Mouse (Mus musculus): ENCODE measurements around the gene Ank.

Gene Ank

GRCm38 (mm10) chr15:27497300-27497997, 31.0 kb downstream of the Ank start:
- no peak for DNase-seq (ENCODE audit: low spot score)

GRCm38 (mm10) chr15:27498078-27498477, 31.6 kb downstream of the Ank start:
- no peak for DNase-seq (ENCODE audit: low spot score)

- DNase-seq (ENCODE audit: low spot score): no peak
These were observed 33.9 kb downstream of the Ank start for GRCm38 (mm10) chr15:27500390-27500789.

- no peak for DNase-seq (ENCODE audit: low spot score)
These were observed 35.9 kb downstream of the Ank start for GRCm38 (mm10) chr15:27502338-27502737.

GRCm38 (mm10) chr15:27503221-27503620, 36.7 kb downstream of the Ank start:
- DNase-seq (ENCODE audit: low spot score): no peak

GRCm38 (mm10) chr15:27503801-27504730, 37.6 kb downstream of the Ank start:
- no peak for DNase-seq (ENCODE audit: low spot score)

- DNase-seq (ENCODE audit: low spot score): no peak
These were observed 39.8 kb downstream of the Ank start for GRCm38 (mm10) chr15:27506127-27506886.

- no peak for DNase-seq (ENCODE audit: low spot score)
These were observed 40.6 kb downstream of the Ank start for GRCm38 (mm10) chr15:27506893-27507596.

GRCm38 (mm10) chr15:27508169-27508568, 41.7 kb downstream of the Ank start:
- DNase-seq (ENCODE audit: low spot score): no peak

- DNase-seq (ENCODE audit: low spot score): no peak
These were observed 42.5 kb downstream of the Ank start for GRCm38 (mm10) chr15:27508982-27509381.

- no peak for DNase-seq (ENCODE audit: low spot score)
These were observed 50.5 kb downstream of the Ank start for GRCm38 (mm10) chr15:27516927-27517326.

GRCm38 (mm10) chr15:27518026-27518425, 51.5 kb downstream of the Ank start:
- no peak for DNase-seq (ENCODE audit: low spot score)

- DNase-seq (ENCODE audit: low spot score): no peak
These were observed 53.4 kb downstream of the Ank start for GRCm38 (mm10) chr15:27519857-27520256.

GRCm38 (mm10) chr15:27525233-27526005, 58.9 kb downstream of the Ank start:
- no peak for DNase-seq (ENCODE audit: low spot score)

GRCm38 (mm10) chr15:27528896-27529295, 62.4 kb downstream of the Ank start:
- no peak for DNase-seq (ENCODE audit: low spot score)

GRCm38 (mm10) chr15:27530023-27530422, 63.5 kb downstream of the Ank start:
- no peak for DNase-seq (ENCODE audit: low spot score)

GRCm38 (mm10) chr15:27533036-27533435, 66.6 kb downstream of the Ank start:
- no peak for DNase-seq (ENCODE audit: low spot score)

GRCm38 (mm10) chr15:27535681-27536080, 69.2 kb downstream of the Ank start:
- no peak for DNase-seq (ENCODE audit: low spot score)

- DNase-seq (ENCODE audit: low spot score): no peak
These were observed 69.7 kb downstream of the Ank start for GRCm38 (mm10) chr15:27536186-27536585.

GRCm38 (mm10) chr15:27536771-27537170, 70.3 kb downstream of the Ank start:
- no peak for DNase-seq (ENCODE audit: low spot score)

Data from ovary, postnatal 10 days (tissue).